Mouse (Mus musculus): ENCODE measurements at regions not wholly inside any gene's neighbourhood (a gene's known extent, or its start where the extent isn't known, plus 50 kb on each side); places are given as distances from the start of the nearest gene placed in this dataset.
"Not testable (repeated sequence)": the region's sequence is repeated elsewhere in the genome, so short reads cannot be mapped to it uniquely, and the experiment has no call there.

- DNase-seq, result no peak
Observed at GRCm38 (mm10) chr16:49409235-49409634, 289.8 kb upstream of the Ift57 start.

GRCm38 (mm10) chr16:49430296-49430695 is 268.7 kb upstream of the Ift57 start:
- no peak for DNase-seq

GRCm38 (mm10) chr16:49431902-49432301 is 267.1 kb upstream of the Ift57 start:
- no peak for DNase-seq

GRCm38 (mm10) chr16:49441225-49441624 is 257.8 kb upstream of the Ift57 start:
- DNase-seq, result peak; percentile 6

DNA sequence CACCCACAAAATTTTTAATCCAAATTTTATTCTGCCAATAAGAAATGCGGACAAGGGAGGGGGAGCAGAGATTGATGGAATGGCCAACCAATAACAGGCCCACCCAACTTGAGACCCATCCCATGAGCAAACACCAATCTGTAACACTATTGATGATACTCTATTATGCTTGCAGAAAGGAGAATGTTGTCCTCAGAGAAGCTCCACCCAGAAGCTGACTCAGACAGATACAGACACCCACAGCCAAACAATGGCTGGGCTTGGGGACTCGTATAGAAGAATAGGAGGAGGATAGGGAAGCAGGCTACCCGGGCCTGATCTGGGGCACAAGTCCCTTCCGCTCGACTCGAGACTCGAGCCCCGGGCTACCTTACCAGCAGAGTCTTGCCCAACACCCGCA is 251.7 kb upstream of the Ift57 start:
- not testable (repeated sequence) for DNase-seq

- no peak for DNase-seq
Observed at GRCm38 (mm10) chr16:49493881-49494280, 205.2 kb upstream of the Ift57 start.

- DNase-seq, result no peak
Observed at GRCm38 (mm10) chr16:49497521-49498010, 201.5 kb upstream of the Ift57 start.

DNA sequence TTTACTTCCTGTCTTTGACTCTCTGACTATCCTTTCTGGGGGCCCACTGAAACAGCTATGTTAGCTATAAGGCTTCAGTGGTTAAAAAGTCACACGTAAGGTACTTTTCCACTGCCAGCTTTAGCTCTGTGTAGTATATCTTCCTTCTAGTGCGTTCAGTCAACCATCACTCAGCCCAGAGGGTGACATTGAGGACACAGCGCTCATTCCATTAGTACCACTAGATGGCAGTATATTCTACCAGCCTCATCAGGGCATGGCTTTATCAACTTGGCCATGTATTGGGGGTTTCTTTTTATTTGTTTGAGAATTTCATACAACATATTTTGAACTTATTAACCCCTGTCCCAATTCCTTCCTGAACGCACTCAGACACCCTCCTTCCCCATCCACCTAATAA is 198.2 kb upstream of the Ift57 start:
- DNase-seq, result peak; percentile 17

DNA sequence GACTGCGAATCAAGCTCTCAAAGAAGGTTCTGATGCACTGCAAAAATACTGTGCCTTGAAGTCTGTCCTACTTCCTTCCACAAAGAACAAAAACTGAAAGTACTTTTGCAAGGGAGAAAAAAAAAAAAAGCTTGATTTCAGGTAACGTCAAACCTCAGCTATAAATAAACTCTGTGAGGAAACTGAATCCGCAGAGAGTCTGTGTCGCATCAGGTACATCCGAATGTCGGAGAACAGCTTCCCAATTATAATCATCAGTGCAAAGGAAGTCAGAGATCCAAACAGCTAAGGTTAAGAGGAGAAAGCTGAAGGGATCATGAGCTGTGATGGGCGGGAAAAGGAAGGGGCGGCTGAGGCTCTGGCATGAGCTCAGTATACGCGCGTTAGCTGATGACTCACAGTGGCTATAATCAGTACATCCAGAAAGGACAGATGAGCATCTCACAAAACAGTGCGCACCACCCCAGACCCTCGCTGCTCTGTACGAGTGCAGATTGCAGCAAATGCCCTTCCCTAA is 195.1 kb upstream of the Ift57 start:
- peak; percentile 37 for DNase-seq

- DNase-seq, result no peak
Observed at GRCm38 (mm10) chr16:49504669-49505068, 194.4 kb upstream of the Ift57 start.

DNA sequence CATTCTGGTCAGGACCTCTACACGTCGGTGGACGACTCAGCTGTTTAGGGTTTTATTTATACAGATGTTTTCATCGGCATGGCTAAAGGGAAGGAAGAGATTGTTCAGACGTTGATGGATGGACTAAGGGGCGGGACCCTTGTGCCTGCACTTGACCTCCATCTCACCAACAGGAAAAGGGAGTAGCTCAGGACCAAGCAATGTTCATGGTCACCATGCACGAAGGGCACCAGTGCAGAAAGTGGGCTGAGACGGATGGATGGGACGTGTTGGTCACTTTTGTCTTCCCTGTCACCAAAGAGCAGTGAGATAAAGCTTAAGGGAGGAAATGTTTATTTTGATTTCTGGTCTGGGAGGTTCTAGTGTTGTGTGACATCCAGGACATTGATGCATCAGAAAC is 193.8 kb upstream of the Ift57 start:
- peak; percentile 14 for DNase-seq

GRCm38 (mm10) chr16:49518844-49519243 is 180.2 kb upstream of the Ift57 start:
- DNase-seq, result no peak

- DNase-seq, result no peak
Observed at GRCm38 (mm10) chr16:49520411-49520810, 178.6 kb upstream of the Ift57 start.

GRCm38 (mm10) chr16:49521685-49522084 is 177.3 kb upstream of the Ift57 start:
- no peak for DNase-seq

DNA sequence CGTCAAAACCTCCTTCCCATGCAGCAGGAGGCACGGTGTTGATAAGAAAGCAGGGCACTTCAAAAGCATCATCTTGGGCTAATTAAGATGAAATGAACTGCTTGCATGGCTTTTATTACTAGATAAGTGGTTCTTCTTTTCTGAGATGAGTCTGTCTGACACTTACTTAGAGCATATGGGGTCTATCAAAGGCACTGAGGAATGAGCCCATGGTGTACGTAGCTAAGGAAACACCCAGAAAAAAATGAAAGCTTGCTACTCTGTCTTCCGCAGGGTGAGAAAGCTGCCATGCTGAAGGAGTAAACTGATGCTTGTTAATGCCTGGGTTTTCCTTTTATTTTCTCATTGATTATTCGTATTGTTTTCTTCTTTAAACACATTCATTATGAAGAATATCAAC is 176.5 kb upstream of the Ift57 start:
- no peak for DNase-seq

GRCm38 (mm10) chr16:49528618-49529017 is 170.4 kb upstream of the Ift57 start:
- not testable (repeated sequence) for DNase-seq

GRCm38 (mm10) chr16:49529060-49529459 is 170.0 kb upstream of the Ift57 start:
- peak; percentile 10 for DNase-seq

DNA sequence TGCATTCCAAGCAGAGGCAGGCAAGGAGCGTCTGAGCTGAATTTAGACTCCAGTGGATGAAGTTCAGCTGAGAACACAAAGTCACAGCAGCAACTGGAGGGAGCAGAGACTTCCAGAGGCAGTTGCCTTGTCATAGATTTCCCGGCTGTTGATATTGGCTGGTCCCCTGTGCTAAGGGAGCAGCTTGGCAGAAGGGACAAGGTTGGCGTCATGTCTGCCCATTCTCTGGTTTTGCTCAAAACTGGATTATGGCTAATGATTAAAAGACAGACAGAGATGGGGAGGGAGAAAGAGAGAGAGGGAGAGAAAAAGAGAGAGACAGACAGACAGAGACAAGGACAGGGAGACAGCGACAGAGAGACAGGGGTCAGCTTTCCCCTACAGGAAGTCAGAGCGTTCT is 169.0 kb upstream of the Ift57 start:
- no peak for DNase-seq

GRCm38 (mm10) chr16:49532071-49532686 is 166.9 kb upstream of the Ift57 start:
- DNase-seq, result no peak

DNA sequence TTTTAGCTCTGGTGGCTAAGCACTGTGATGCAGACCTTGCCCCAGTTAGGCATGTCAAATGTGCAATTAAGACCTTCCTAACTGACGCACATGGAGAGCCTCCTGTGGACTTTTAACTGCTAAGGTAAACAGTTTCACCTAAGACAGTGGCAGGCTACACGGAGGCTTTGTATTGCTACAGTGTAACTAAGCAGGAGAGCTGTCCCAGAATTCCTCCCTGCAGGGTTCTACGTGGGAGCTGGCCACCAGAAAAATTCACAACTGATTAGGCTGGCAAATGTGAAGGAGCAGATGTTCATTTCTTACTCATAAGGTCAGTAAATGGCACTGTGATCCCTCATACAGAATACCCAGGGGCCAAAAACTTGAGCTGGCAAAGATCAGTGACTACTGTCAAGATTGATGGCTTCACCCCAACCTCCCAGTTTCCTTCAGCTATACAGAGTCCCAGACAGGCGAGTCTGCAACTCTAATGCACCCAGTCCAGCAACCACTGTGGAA is 165.5 kb upstream of the Ift57 start:
- DNase-seq, result peak; percentile 39

DNA sequence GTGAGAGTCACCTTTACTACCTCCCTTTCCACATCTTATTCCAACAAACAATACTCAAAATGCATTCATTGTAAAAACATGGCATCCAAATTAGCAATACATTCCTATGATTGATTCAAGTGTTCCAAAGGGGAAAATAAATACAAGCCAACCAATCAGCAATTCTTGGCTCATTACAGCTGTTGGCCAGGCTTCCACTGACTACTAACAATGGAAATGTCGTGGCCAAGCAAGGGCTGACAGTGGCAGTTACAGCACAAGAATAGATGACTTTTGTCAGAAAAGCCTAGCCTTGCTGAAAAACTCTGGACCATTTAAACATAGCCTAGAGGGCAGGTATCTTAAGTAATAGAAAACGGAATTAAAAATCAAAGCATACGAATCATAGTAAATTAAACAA is 148.8 kb upstream of the Ift57 start:
- DNase-seq, result no peak

GRCm38 (mm10) chr16:49570031-49570430 is 129.0 kb upstream of the Ift57 start:
- DNase-seq, result no peak

GRCm38 (mm10) chr16:49572485-49573170 is 126.4 kb upstream of the Ift57 start:
- no peak for DNase-seq

- no peak for DNase-seq
Observed at GRCm38 (mm10) chr16:49573171-49573517, 125.9 kb upstream of the Ift57 start.
